Mouse (Mus musculus) hindbrain, embryonic 11.5 days (tissue): Measurements from ENCODE around the gene Unc5a. TPM values are rescaled to one million over a fixed set of nuclear protein-coding genes. Genes with fewer than 3 reads are reported as not detected.

Experiments
- ATAC-seq: fragments of 200-750 bp; cut with Nextera tagmentation; 2 replicates; pipeline ENCODE4 v1.8.0; 2017; ENCODE audit warnings: mild to moderate bottlenecking, moderate TSS enrichment, moderate library complexity; ENCODE audit not compliant: low FRiP score
- DNase-seq: peaks from one replicate; pipeline ENCODE4 v3.0.0-alpha.2; 2015; ENCODE audit warnings: low spot score
- H3K27ac ChIP-seq: fragments of 300-500 bp; sonication (generic); 2 replicates; pipeline ENCODE4 v1.5.1; 2014; ENCODE audit warnings: mild to moderate bottlenecking, low read depth, low read length
- H3K27me3 ChIP-seq: fragments of 300-500 bp; sonication (generic); 2 replicates; pipeline ENCODE4 v1.6.1; 2014; ENCODE audit warnings: mild to moderate bottlenecking, low read length, moderate library complexity, mixed read lengths; ENCODE audit not compliant: control insufficient read depth, insufficient read depth
- H3K36me3 ChIP-seq: fragments of 300-500 bp; sonication (generic); 2 replicates; pipeline ENCODE4 v1.6.1; 2014; ENCODE audit warnings: mild to moderate bottlenecking, low read length, moderate library complexity, mixed read lengths; ENCODE audit not compliant: control insufficient read depth, insufficient read depth
- H3K4me1 ChIP-seq: fragments of 300-500 bp; sonication (generic); replicated peaks from 2 replicates; pipeline ENCODE4 v1.6.1; 2014; ENCODE audit warnings: low read length, mixed read lengths; ENCODE audit not compliant: control insufficient read depth, insufficient read depth
- H3K4me2 ChIP-seq: fragments of 300-500 bp; sonication (generic); replicated peaks from 2 replicates; pipeline ENCODE4 v1.6.1; 2014; ENCODE audit warnings: mild to moderate bottlenecking, low read depth, low read length
- H3K4me3 ChIP-seq: fragments of 300-500 bp; sonication (generic); 2 replicates; pipeline ENCODE4 v1.5.1; 2014; ENCODE audit warnings: low read depth, low read length
- H3K9ac ChIP-seq: fragments of 300-500 bp; sonication (generic); 2 replicates; pipeline ENCODE4 v1.6.1; 2014; ENCODE audit warnings: low read depth, low read length
- H3K9me3 ChIP-seq: fragments of 300-500 bp; sonication (generic); 2 replicates; pipeline ENCODE4 v1.6.1; 2016; ENCODE audit warnings: low read length; ENCODE audit not compliant: control insufficient read depth
- WGBS: fragments of 180-500 bp; shearing (Covaris S2); extraction: QIAGEN DNeasy Blood & Tissue Kit; methylation state at CpG from one replicate; pipeline ENCODE4 v1.1.7; 2014; 5-methylcytosine and 5-hydroxymethylcytosine counted together
- polyA plus RNA-seq: library from polyadenylated mRNA; unstranded; fragments of >200 nt; fragmentation: Nextera tagmentation; extraction: Ambion mirVana; gene quantifications from 2 replicates; pipeline ENCODE4 v1.2.1, GENCODE M21; 2014

The Unc5a gene
- polyA plus RNA-seq, 1 experiment from 2014 or later: 2.9 TPM

GRCm38 (mm10) chr13:54925466-54925865 lies 23.7 kb upstream of the Unc5a start:
- no peak for ATAC-seq

GRCm38 (mm10) chr13:54926654-54927053 lies 22.6 kb upstream of the Unc5a start:
- H3K9me3 ChIP-seq: no peaks in the 10 kb centered on the region
- DNase-seq (no peak), ATAC-seq (no peak)
- H3K4me3 ChIP-seq: no peak overlapping the region
- no peak overlapping the region for H3K27ac ChIP-seq
- no peaks in the 10 kb centered on the region for H3K27me3 ChIP-seq
- H3K9ac ChIP-seq: no peak overlapping the region
- no peaks in the 10 kb centered on the region for H3K4me1 ChIP-seq
- no peaks in the 10 kb centered on the region for H3K36me3 ChIP-seq
- 65% methylated on average over 4 of the region's 4 CpGs for WGBS
- no peak overlapping the region for H3K4me2 ChIP-seq

More at GRCm38 (mm10) chr13:54925466-54925865, 23.7 kb upstream of the Unc5a start:
- Histone ChIP-seq H3K9ac (no peak overlapping the region), H3K27ac (no peak overlapping the region), H3K9me3 (no peaks in the 10 kb centered on the region), H3K4me3 (no peak overlapping the region), H3K36me3 (no peaks in the 10 kb centered on the region), H3K4me2 (no peak overlapping the region), H3K4me1 (no peaks in the 10 kb centered on the region), H3K27me3 (no peaks in the 10 kb centered on the region)
- 76% methylated on average over 8 of the region's 8 CpGs for WGBS
- no peak for DNase-seq

- Histone ChIP-seq H3K9ac (no peak overlapping the region), H3K27ac (no peak overlapping the region), H3K27me3 (no peaks in the 10 kb centered on the region), H3K36me3 (no peaks in the 10 kb centered on the region), H3K9me3 (no peaks in the 10 kb centered on the region), H3K4me1 (no peaks in the 10 kb centered on the region), H3K4me2 (no peak overlapping the region), H3K4me3 (no peak overlapping the region)
- whole genome bisulfite sequencing: 33% methylated on average over 4 of the region's 4 CpGs
- DNase-seq: no peak
- ATAC-seq: no peak
Observed at GRCm38 (mm10) chr13:54930123-54930522, 19.1 kb upstream of the Unc5a start.

- Histone ChIP-seq H3K4me3 (no peak overlapping the region), H3K27ac (no peak overlapping the region), H3K36me3 (no peaks in the 10 kb centered on the region), H3K4me2 (no peak overlapping the region), H3K9ac (no peak overlapping the region), H3K9me3 (no peaks in the 10 kb centered on the region), H3K27me3 (no peaks in the 10 kb centered on the region; the same call in 1 of the 2 replicates), H3K4me1 (no peaks in the 10 kb centered on the region)
- 88% methylated on average over 8 of the region's 8 CpGs for WGBS
- no peak for ATAC-seq
- no peak for DNase-seq
Observed at GRCm38 (mm10) chr13:54934873-54935272, 14.3 kb upstream of the Unc5a start.

GRCm38 (mm10) chr13:54936173-54936572 lies 13.0 kb upstream of the Unc5a start:
- Histone ChIP-seq H3K4me2 (no peak overlapping the region), H3K9ac (no peak overlapping the region), H3K4me3 (no peak overlapping the region), H3K9me3 (no peaks in the 10 kb centered on the region), H3K36me3 (no peaks in the 10 kb centered on the region), H3K27me3 (no peaks in the 10 kb centered on the region; the same call in 1 of the 2 replicates), H3K4me1 (no peaks in the 10 kb centered on the region), H3K27ac (no peak overlapping the region)
- ATAC-seq (no peak), DNase-seq (no peak)
- 77% methylated on average over 6 of the region's 6 CpGs for WGBS

- DNase-seq: no peak
- WGBS: 59% methylated on average over 11 of the region's 11 CpGs
- Histone ChIP-seq H3K4me3 (no peak overlapping the region), H3K9ac (no peak overlapping the region), H3K9me3 (no peaks in the 10 kb centered on the region), H3K36me3 (no peaks in the 10 kb centered on the region), H3K27ac (no peak overlapping the region), H3K4me1 (no peaks in the 10 kb centered on the region), H3K4me2 (no peak overlapping the region), H3K27me3 (no peaks in the 10 kb centered on the region; the same call in 1 of the 2 replicates)
- ATAC-seq: no peak
Observed at GRCm38 (mm10) chr13:54937885-54938284, 11.3 kb upstream of the Unc5a start.

GRCm38 (mm10) chr13:54938493-54938892 lies 10.7 kb upstream of the Unc5a start:
- Histone ChIP-seq H3K4me3 (no peak overlapping the region), H3K4me1 (no peaks in the 10 kb centered on the region), H3K9me3 (no peaks in the 10 kb centered on the region), H3K9ac (no peak overlapping the region), H3K4me2 (no peak overlapping the region), H3K27me3 (no peaks in the 10 kb centered on the region; the same call in 1 of the 2 replicates), H3K36me3 (no peaks in the 10 kb centered on the region), H3K27ac (no peak overlapping the region)
- DNase-seq: no peak
- no peak for ATAC-seq
- WGBS: 89% methylated on average over 3 of the region's 3 CpGs

- Histone ChIP-seq H3K4me1 (peaks cover 3% of the 10 kb centered on the region; the same call in 1 of the 2 replicates), H3K27ac (no peak overlapping the region), H3K27me3 (peaks cover 38% of the 10 kb centered on the region), H3K4me3 (no peak overlapping the region), H3K9ac (no peak overlapping the region), H3K9me3 (no peaks in the 10 kb centered on the region), H3K4me2 (no peak overlapping the region), H3K36me3 (no peaks in the 10 kb centered on the region)
- ATAC-seq (no peak), DNase-seq (no peak)
- WGBS: 58% methylated on average over 9 of the region's 9 CpGs
Observed at GRCm38 (mm10) chr13:54944411-54945157, 4.6 kb upstream of the Unc5a start.

- H3K9me3 ChIP-seq: no peaks in the 10 kb centered on the region
- no peak overlapping the region for H3K27ac ChIP-seq
- peaks cover 44% of the 10 kb centered on the region for H3K27me3 ChIP-seq
- 7% methylated on average over 4 of the region's 4 CpGs for WGBS
- H3K4me1 ChIP-seq: peaks cover 3% of the 10 kb centered on the region; the same call in 1 of the 2 replicates
- no peak overlapping the region for H3K4me3 ChIP-seq
- H3K4me2 ChIP-seq: no peak overlapping the region
- no peak overlapping the region for H3K9ac ChIP-seq
- no peak for ATAC-seq
- H3K36me3 ChIP-seq: no peaks in the 10 kb centered on the region
- DNase-seq: peak; percentile 59
Observed at GRCm38 (mm10) chr13:54945332-54945731, 3.9 kb upstream of the Unc5a start.
